19 mouse cellular contexts compared by ENCODE assay signal in genomic region chr12:78206571-78206960, GRCm38 (mm10). TPM values are rescaled to one million over a fixed set of nuclear protein-coding genes. Genes with fewer than 3 reads are reported as not detected.
A peak's percentile ranks its signal among the peaks of the same experiment; 100 is the strongest.
DNase-seq lines count a peak whose midpoint lies in the region; ATAC-seq and TF ChIP-seq lines count a peak whose summit lies in the region.
"Had no signal": no experiment of that assay in that cellular context is flagged by ENCODE, and none has a peak within 500 bp of the region (broad histone marks: within the 10 kb centered on the region; RNA-seq: fewer than 3 reads in every experiment).

No protein-coding gene starts in this region.

- H3ac ChIP-seq in myocyte (ENCODE audit: control insufficient read depth, insufficient read length) = no peak overlapping the region

- intact Hi-C loops in heart, postnatal 10 days (cut with DNase I) = loop anchor here (5.0 to 10.0 kb wide), 5 partner anchors 121 to 888 kb away; no protein-coding TSS in a partner anchor

- H3K4me2 ChIP-seq in liver, embryonic 16.5 days (ENCODE audit: low read depth, low read length) = peak overlapping the region; percentile 43
- peak overlapping the region; percentile 42 for H3K4me2 ChIP-seq in intestine, embryonic 14.5 days (ENCODE audit: low read length)
- H3K4me2 ChIP-seq in myocyte (ENCODE audit: low read depth) = peak overlapping the region; percentile 61
- H3K4me2 ChIP-seq: heart, embryonic 12.5 days; midbrain, embryonic 11.5 days had no signal

- H3K4me1 ChIP-seq in liver, embryonic 16.5 days (ENCODE audit: control insufficient read depth, low read depth, low read length) = no peaks in the 10 kb centered on the region; the same call in 1 of the 2 replicates
- H3K4me1 ChIP-seq in intestine, embryonic 14.5 days (replicated peaks; ENCODE audit: control insufficient read depth, insufficient read depth, low read length) = no peaks in the 10 kb centered on the region
- H3K4me1 ChIP-seq: heart, embryonic 12.5 days had no signal

- TF ChIP-seq POLR2A in myocyte (IDR thresholded peaks at IDR 0.05; ENCODE audit: insufficient read length, low read depth) = no peak

- H3K79me2 ChIP-seq in myocyte (ENCODE audit: control insufficient read depth, insufficient read depth) = no peaks in the 10 kb centered on the region

- peak; percentile 74 for DNase-seq in heart, adult 11 months
- no peak for DNase-seq in heart, postnatal 10 days
- no peak for DNase-seq in liver
- DNase-seq in intestine, embryonic 14.5 days (ENCODE audit: low spot score) = no peak
- no peak for DNase-seq in thymus, postnatal 36 days
- no peak for DNase-seq in T-cell, adult 2 months (ENCODE audit: low spot score)

- no peak overlapping the region; the same call in 1 of the 2 replicates for H3K4me3 ChIP-seq in liver, embryonic 16.5 days (ENCODE audit: low read depth, low read length)
- no peak overlapping the region for H3K4me3 ChIP-seq in intestine, embryonic 14.5 days (ENCODE audit: low read depth, low read length)
- H3K4me3 ChIP-seq in myocyte = no peak overlapping the region
- H3K4me3 ChIP-seq: heart, embryonic 12.5 days; limb, embryonic 10.5 days had no signal

- no peaks in the 10 kb centered on the region for H3K36me3 ChIP-seq in liver, embryonic 16.5 days (ENCODE audit: control insufficient read depth, insufficient read depth)
- H3K36me3 ChIP-seq in intestine, embryonic 14.5 days (ENCODE audit: control insufficient read depth, insufficient read depth, low read length) = no peaks in the 10 kb centered on the region
- no peaks in the 10 kb centered on the region for H3K36me3 ChIP-seq in myocyte (ENCODE audit: control insufficient read depth, insufficient read depth)
- H3K36me3 ChIP-seq: heart, embryonic 12.5 days; limb, embryonic 10.5 days had no signal

- H3K9ac ChIP-seq in liver, embryonic 16.5 days (ENCODE audit: low read depth, low read length) = no peak overlapping the region
- H3K9ac ChIP-seq in intestine, embryonic 14.5 days (ENCODE audit: low read length) = no peak overlapping the region
- H3K9ac ChIP-seq: heart, embryonic 12.5 days; lung, embryonic 14.5 days had no signal

- no peaks in the 10 kb centered on the region for H3K9me3 ChIP-seq in liver, embryonic 16.5 days (replicated peaks; ENCODE audit: control insufficient read depth, low read length)
- H3K9me3 ChIP-seq in intestine, embryonic 14.5 days (ENCODE audit: control insufficient read depth, low read length) = no peaks in the 10 kb centered on the region
- H3K9me3 ChIP-seq: heart, embryonic 12.5 days; limb, embryonic 10.5 days had no signal

- no peaks in the 10 kb centered on the region for H3K27me3 ChIP-seq in liver, embryonic 16.5 days (ENCODE audit: control insufficient read depth, insufficient read depth, low read depth, low read length)
- no peaks in the 10 kb centered on the region for H3K27me3 ChIP-seq in intestine, embryonic 14.5 days (replicated peaks; ENCODE audit: control insufficient read depth, insufficient read depth, low read length)
- H3K27me3 ChIP-seq in myocyte (ENCODE audit: control insufficient read depth, insufficient read depth, insufficient read length) = no peaks in the 10 kb centered on the region
- H3K27me3 ChIP-seq: heart, embryonic 12.5 days had no signal

- WGBS in liver, embryonic 16.5 days (ENCODE audit: insufficient replicate concordance) = 58% methylated on average over 4 of the region's 4 CpGs
- WGBS in intestine, embryonic 14.5 days = 77% methylated on average over 4 of the region's 4 CpGs

- no peak for ATAC-seq in liver, embryonic 16.5 days (ENCODE audit: low read depth)
- ATAC-seq in intestine, embryonic 14.5 days (replicated peaks; ENCODE audit: low FRiP score, low TSS enrichment, low read depth) = no peak

- no peak overlapping the region for H3K27ac ChIP-seq in liver, embryonic 16.5 days (ENCODE audit: low read length)
- no peak overlapping the region for H3K27ac ChIP-seq in intestine, embryonic 14.5 days (ENCODE audit: low read depth)
- H3K27ac ChIP-seq: limb, embryonic 10.5 days had no signal

TF ChIP-seq in myocyte, 11 proteins besides CTCF, POLR2A, EP300 and RAD21:
- TF ChIP-seq POLR2AphosphoS2 (IDR thresholded peaks at IDR 0.05; ENCODE audit: insufficient read length, low read depth) = no peak
- TF ChIP-seq MYOD1 (IDR thresholded peaks at IDR 0.05; ENCODE audit: control insufficient read depth in 1 of 3, insufficient read length in 2 of 3, low read depth in 2 of 3) = no peak
- TF ChIP-seq MAX (IDR thresholded peaks at IDR 0.05; ENCODE audit: low read depth) = no peak
TF ChIP-seq in myocyte: peak in this region for 0.

RNA-seq across cellular contexts. Expression of gene Gm6657, which starts 12.5 kb away (rescaled TPM):
- total RNA-seq in heart, postnatal 10 days (2021) = not detected
- polyA plus RNA-seq in liver, embryonic 16.5 days (2015; fragmentation: Nextera tagmentation; extraction: Ambion mirVana) = not detected in 2 replicates
- not detected in 2 replicates for polyA plus RNA-seq in intestine, embryonic 14.5 days (2014; fragmentation: Nextera tagmentation; extraction: Ambion mirVana)
- polyA plus RNA-seq in myocyte (2012; fragmentation: generic; extraction: Trizol) = not detected
- total RNA-seq: adrenal gland, postnatal 36 days; gastrocnemius, postnatal 25 days; hematopoietic stem cell, adult 5-6 weeks; layer of hippocampus, adult 8-10 months; left cerebral cortex, adult 2 months had no signal
- polyA plus RNA-seq: embryonic facial prominence, embryonic 14.5 days; heart, embryonic 12.5 days; limb, embryonic 10.5 days; lung, embryonic 14.5 days; midbrain, embryonic 11.5 days; neural tube, embryonic 14.5 days had no signal

RNA-seq across cellular contexts. Expression of gene Gphn, which starts 19.6 kb away (rescaled TPM):
- total RNA-seq in heart, postnatal 10 days (2021) = 10 to 100 TPM; 23.5 to 24.4 TPM
- polyA plus RNA-seq in liver, embryonic 16.5 days (2015; fragmentation: Nextera tagmentation; extraction: Ambion mirVana) = 4.7 and 6.3 TPM in 2 replicates
- 20.3 and 22.2 TPM in 2 replicates for polyA plus RNA-seq in intestine, embryonic 14.5 days (2014; fragmentation: Nextera tagmentation; extraction: Ambion mirVana)
- polyA plus RNA-seq in myocyte (2012; fragmentation: generic; extraction: Trizol) = 10.3 TPM
